Comparison of ENCODE assay signal across 10 mouse cellular contexts in genomic region chr17:43953535-43953918, GRCm38 (mm10).
A peak's percentile ranks its signal among the peaks of the same experiment; 100 is the strongest.
DNase-seq lines count a peak whose midpoint lies in the region; ATAC-seq and TF ChIP-seq lines count a peak whose summit lies in the region.
"Had no signal": no experiment of that assay in that cellular context is flagged by ENCODE, and none has a peak within 500 bp of the region (broad histone marks: within the 10 kb centered on the region; RNA-seq: fewer than 3 reads in every experiment).

No protein-coding gene starts in this region.

- no peak for ATAC-seq in heart, postnatal 0 days (ENCODE audit: insufficient read depth, low read depth)
- 0 out of 2 replicates have a peak, but pooled peaks have one; percentile 8 for ATAC-seq in common myeloid progenitor, adult 5-6 weeks (replicated peaks; ENCODE audit: low read depth, poor library complexity, severe bottlenecking)
- 0 out of 2 replicates have a peak, but pooled peaks have one; percentile 17 for ATAC-seq in forebrain, embryonic 12.5 days (ENCODE audit: low FRiP score)
- 0 out of 2 replicates have a peak, but pooled peaks have one; percentile 17 for ATAC-seq in midbrain, embryonic 11.5 days (ENCODE audit: low FRiP score)
- ATAC-seq in megakaryocyte-erythroid progenitor cell, adult 5-6 weeks (replicated peaks; ENCODE audit: low FRiP score, low TSS enrichment, poor library complexity, severe bottlenecking): no peak

- no peak for DNase-seq in heart, postnatal 0 days (ENCODE audit: low spot score)
- DNase-seq in heart, adult 18-20 months: no peak
- no peak for DNase-seq in midbrain, embryonic 11.5 days (ENCODE audit: low spot score, missing footprints)
- no peak for DNase-seq in retina, embryonic 14.5 days (ENCODE audit: low spot score)
- no peak for DNase-seq in thymus, adult 18-20 months

- 81% methylated on average over 10 of the region's 10 CpGs for WGBS in heart, postnatal 0 days
- WGBS in forebrain, embryonic 12.5 days: 66% methylated on average over 10 of the region's 10 CpGs
- 74% methylated on average over 10 of the region's 10 CpGs for WGBS in midbrain, embryonic 11.5 days

- no peak overlapping the region for H3K9ac ChIP-seq in heart, postnatal 0 days (replicated peaks; ENCODE audit: low read depth, low read length)
- H3K9ac ChIP-seq in forebrain, embryonic 12.5 days: peak overlapping the region; percentile 30; the same call in 1 of the 2 replicates
- H3K9ac ChIP-seq in midbrain, embryonic 11.5 days (ENCODE audit: low read length): peak overlapping the region; percentile 20; the same call in 1 of the 2 replicates
- H3K9ac ChIP-seq: embryonic facial prominence, embryonic 15.5 days; liver, embryonic 14.5 days had no signal

- no peaks in the 10 kb centered on the region for H3K9me3 ChIP-seq in heart, postnatal 0 days (replicated peaks; ENCODE audit: control insufficient read depth, low read length)
- H3K9me3 ChIP-seq in forebrain, embryonic 12.5 days: no peaks in the 10 kb centered on the region
- H3K9me3 ChIP-seq in midbrain, embryonic 11.5 days (ENCODE audit: control insufficient read depth, low read length): no peaks in the 10 kb centered on the region
- H3K9me3 ChIP-seq: embryonic facial prominence, embryonic 15.5 days had no signal

- no peak for TF ChIP-seq CTCF in heart, postnatal 0 days (IDR thresholded peaks at IDR 0.05; ENCODE audit: low read depth)

- no peak overlapping the region for H3K27ac ChIP-seq in heart, postnatal 0 days (ENCODE audit: low read depth)
- H3K27ac ChIP-seq in forebrain, embryonic 12.5 days: peak overlapping the region; percentile 84
- no peak overlapping the region for H3K27ac ChIP-seq in midbrain, embryonic 11.5 days (ENCODE audit: low read depth, low read length)
- H3K27ac ChIP-seq: embryonic facial prominence, embryonic 15.5 days; liver, embryonic 14.5 days had no signal

- no peak overlapping the region for H3K4me3 ChIP-seq in heart, postnatal 0 days (ENCODE audit: low read depth, low read length)
- H3K4me3 ChIP-seq in forebrain, embryonic 12.5 days (replicated peaks): peak overlapping the region; percentile 25
- H3K4me3 ChIP-seq in midbrain, embryonic 11.5 days (ENCODE audit: low read depth, low read length): no peak overlapping the region

- H3K27me3 ChIP-seq in heart, postnatal 0 days (ENCODE audit: control insufficient read depth, insufficient read depth, low read length): no peaks in the 10 kb centered on the region
- H3K27me3 ChIP-seq in forebrain, embryonic 12.5 days: no peaks in the 10 kb centered on the region
- H3K27me3 ChIP-seq in midbrain, embryonic 11.5 days (ENCODE audit: control insufficient read depth, insufficient read depth, low read length): no peaks in the 10 kb centered on the region
- H3K27me3 ChIP-seq: embryonic facial prominence, embryonic 15.5 days had no signal

- H3K4me2 ChIP-seq in heart, postnatal 0 days (ENCODE audit: low read depth, low read length): peak overlapping the region; percentile 53; the same call in 1 of the 2 replicates
- peak overlapping the region; percentile 49 for H3K4me2 ChIP-seq in forebrain, embryonic 12.5 days
- H3K4me2 ChIP-seq in midbrain, embryonic 11.5 days: peak overlapping the region; percentile 34

- H3K4me1 ChIP-seq in heart, postnatal 0 days (ENCODE audit: control insufficient read depth, insufficient read depth): peaks cover 26% of the 10 kb centered on the region
- peaks cover 27% of the 10 kb centered on the region for H3K4me1 ChIP-seq in forebrain, embryonic 12.5 days
- peaks cover 16% of the 10 kb centered on the region for H3K4me1 ChIP-seq in midbrain, embryonic 11.5 days (ENCODE audit: control insufficient read depth, insufficient read depth, low read length)
- H3K4me1 ChIP-seq: embryonic facial prominence, embryonic 15.5 days had no signal

- TF ChIP-seq EP300 in heart, postnatal 0 days (IDR thresholded peaks at IDR 0.05; ENCODE audit: low read depth): no peak

- H3K36me3 ChIP-seq in heart, postnatal 0 days (replicated peaks; ENCODE audit: control insufficient read depth, insufficient read depth, low read length): no peaks in the 10 kb centered on the region
- no peaks in the 10 kb centered on the region for H3K36me3 ChIP-seq in forebrain, embryonic 12.5 days (replicated peaks)
- H3K36me3 ChIP-seq in midbrain, embryonic 11.5 days (ENCODE audit: control insufficient read depth, insufficient read depth, low read length): no peaks in the 10 kb centered on the region
- H3K36me3 ChIP-seq: embryonic facial prominence, embryonic 15.5 days had no signal

Comparison
In these comparisons a context has a peak if more than half of its experiments do, and no peak if none do; other contexts are left out.
1. ATAC-seq: peak in common myeloid progenitor, adult 5-6 weeks (single experiment), forebrain, embryonic 12.5 days (single experiment) and midbrain, embryonic 11.5 days (single experiment); none in heart, postnatal 0 days (single experiment) and megakaryocyte-erythroid progenitor cell, adult 5-6 weeks (single experiment).
2. Peak in every context shown above with its lines, with median percentiles within 50 percentile points of each other: H3K4me2 ChIP-seq.